Mouse (Mus musculus) inflammation-experienced regulatory T-cells, adult 6 months (primary cell): ENCODE data around the gene Inhbb. TPM values are rescaled to one million over a fixed set of nuclear protein-coding genes. Genes with fewer than 3 reads are reported as not detected.

Experiments used
- ATAC-seq: one replicate; pipeline ENCODE4 v1.8.0; 2017
- polyA plus RNA-seq, 3 experiments: library from polyadenylated mRNA; unstranded; fragments of 100-300 nt; shearing (Covaris generic); gene quantifications; one replicate each; pipeline ENCODE4 v1.2.1; 2017

The Inhbb gene
- polyA plus RNA-seq: not detected

- ATAC-seq: no peak
These were observed at the start of gene Inhbb for GRCm38 (mm10) chr1:119421576-119422421. Inhbb (minus strand) TSS chr1:119422248.

DNA sequence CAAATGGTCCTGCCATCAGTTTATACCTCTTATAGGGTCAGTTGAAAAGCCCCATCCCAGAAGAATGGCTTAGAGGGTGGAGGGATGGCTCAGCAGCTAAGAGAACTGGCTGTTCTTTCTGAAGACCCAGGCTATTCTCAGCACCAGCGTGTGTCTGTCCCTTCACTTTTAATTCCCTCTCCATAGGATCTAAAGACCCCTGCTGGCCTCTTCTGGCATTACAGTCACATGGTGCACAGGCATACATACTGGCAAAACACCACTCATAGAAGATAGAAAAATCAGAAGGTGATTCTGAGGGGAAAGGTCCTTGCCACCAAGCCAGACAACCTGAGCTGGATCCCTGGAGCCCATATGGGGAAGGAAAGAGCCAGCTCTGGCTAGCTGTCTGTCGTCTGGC is 41.3 kb upstream of the Inhbb start:
- peak; percentile 64 for ATAC-seq

DNA sequence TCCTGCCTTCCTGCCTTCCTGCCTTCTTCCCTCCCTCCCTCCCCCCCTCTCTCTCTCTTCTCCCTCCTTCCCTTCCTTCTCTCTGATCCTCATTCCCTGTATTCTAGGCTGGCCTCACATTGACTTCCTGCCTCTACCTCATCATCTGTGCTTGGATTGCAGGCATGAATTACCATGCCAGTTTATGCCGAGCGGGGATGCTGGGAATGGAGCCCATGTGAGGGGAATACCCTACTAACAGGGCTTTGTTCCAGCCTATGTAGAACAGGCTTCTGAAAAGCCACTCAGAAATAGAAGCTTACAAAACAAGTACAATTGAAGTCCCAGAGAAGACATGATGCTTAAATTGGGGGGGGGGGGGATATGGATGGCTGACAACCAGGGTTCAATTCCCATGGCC is 38.0 kb upstream of the Inhbb start:
- no peak for ATAC-seq

DNA sequence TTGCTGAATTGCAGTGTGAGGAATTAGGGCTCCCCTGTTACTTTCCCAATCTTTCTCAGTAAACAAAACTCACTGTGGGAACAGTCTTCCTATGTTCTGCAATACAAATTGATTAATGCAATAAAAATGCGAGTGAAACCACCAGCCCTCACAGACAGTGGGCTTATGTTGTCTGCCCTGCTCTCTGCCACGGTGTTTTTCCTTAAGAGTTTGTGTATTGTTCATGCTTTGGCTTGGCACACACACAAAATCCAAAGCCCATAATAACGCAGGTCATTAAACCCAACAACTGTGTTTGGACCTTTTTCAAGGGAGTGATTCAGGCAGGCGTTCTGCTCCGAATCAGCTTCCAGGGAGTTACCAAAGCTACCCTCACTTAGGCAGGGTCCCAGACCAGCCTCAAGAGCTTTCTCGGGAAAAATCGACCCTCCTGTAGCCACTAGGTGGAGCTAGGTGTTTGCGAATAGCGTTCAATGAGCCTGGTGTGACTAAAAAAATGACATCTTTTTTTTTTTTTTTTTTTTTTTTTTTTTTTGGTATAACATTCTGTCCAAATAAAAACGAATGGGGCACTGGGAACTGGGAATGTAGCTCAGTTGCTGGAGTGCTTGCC is 36.1 kb upstream of the Inhbb start:
- peak; percentile 64 for ATAC-seq

DNA sequence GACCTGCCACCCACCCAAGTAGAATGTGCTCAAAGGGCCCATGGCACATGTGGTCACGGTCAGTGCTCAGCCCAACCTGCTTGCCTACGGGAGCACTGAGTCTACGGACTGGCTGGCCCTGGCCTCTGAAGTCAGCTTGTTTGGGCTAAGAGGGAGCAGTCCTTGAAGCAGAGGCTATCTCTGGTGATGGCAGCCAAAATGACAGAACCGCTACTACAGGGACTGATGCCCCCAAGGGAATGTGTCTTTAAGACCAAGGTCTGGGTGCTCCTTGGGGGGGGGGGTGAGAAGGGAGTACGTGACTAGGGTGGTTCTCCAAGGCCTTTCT is 35.4 kb upstream of the Inhbb start:
- peak; percentile 12 for ATAC-seq

GRCm38 (mm10) chr1:119456671-119457527 is 34.9 kb upstream of the Inhbb start:
- ATAC-seq: peak; percentile 60

- ATAC-seq: no peak
These were observed 31.7 kb upstream of the Inhbb start for GRCm38 (mm10) chr1:119453731-119454130.

DNA sequence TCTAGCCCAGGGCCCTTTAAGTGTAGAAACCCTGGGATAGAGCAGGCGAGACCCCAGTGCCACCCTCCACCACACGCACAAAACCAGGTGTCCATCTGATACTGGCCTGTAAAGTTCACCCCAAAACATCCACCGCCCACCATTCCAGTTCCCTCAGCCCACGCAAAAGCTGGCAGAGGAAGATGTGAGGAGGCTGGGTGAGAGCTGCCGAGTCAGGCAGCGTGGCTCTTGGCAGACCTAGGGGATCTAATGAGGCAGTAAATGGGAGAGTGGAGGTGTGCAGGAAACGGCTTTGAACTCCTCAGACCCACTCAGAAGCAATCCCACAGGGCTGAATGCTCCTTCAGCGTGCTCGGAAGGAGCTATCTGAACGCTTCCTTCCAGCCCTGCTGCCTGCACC is 29.4 kb upstream of the Inhbb start:
- no peak for ATAC-seq

GRCm38 (mm10) chr1:119450651-119451345 is 28.8 kb upstream of the Inhbb start:
- ATAC-seq: no peak

DNA sequence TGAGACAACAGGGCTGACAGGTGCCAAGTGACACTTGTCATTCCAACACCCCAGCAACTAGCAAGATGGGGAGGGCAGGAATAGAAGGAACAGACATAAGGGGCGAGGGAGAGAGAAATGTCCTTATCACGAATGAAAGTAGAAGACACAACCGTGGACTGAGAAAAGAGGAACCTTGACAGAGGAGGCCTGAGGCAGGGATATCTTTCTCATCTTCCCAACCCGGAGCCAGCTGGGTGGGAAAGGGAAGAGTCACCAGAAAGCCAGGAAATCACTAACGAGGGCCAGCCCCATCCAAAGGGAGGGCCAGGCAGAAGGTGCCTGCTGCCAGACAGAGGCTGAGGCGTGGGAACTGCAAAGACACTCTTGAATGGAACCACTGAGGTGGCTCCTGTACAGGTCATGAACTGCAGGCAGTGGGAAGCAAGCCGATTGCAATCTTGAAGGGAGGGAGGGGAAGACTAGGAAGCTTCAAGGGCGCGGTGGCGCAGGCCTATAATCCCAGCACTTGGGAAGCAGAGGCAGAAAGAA is 24.8 kb upstream of the Inhbb start:
- no peak for ATAC-seq

DNA sequence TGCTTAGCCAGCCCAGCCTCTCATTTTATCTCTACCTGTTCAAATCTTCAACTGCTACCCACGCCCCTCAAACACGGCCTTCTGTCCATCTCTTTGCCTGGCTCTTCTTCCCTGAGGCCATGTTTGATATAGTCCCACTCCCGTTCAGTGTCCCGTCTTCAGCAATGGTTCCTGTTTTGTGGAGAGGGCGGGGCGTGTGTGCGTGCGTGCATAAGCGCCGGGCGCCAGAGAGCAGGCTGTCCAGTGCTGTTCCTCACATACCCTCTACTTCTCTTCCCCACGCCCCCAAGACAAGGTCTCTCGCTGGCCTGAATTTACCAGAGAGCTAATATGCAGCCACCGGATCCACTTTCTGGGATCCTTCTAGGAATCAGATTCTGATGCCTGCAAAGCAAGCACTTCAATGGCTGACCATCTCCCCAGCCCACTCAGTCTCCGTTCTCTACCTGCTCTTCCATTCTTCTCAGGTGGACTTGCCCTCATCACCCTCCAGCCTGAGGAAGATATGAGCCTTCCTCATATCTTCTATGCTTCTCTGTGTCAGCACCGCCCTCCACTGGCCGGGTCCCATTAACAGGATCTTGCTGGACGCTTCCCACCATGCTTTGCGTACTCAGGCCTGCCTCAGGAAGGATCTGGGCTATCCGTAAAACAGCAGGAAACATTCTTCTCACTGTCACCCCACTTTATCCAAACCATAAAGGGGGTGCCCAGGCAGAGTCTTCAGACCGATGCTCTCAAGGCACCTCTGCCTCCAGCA is 21.7 kb upstream of the Inhbb start:
- no peak for ATAC-seq

DNA sequence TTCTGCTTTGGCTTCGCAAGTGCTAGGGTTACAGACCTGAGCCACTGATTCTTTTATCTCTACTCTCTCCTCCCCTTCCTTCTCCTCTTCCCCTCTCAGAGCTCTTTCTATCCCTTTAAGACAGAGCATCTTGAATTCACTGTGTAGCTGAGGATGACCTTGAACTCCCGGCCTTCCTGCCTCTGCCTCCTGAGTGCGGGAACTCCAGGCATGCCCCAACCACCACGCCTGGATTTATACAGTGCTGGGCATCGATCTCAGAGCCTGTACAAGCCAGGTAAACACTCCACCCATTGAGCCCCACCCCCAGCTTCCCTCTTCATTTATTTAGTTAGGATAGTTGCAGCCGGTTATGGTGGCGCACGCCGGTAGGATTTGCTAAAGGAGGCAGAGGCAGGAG is 20.9 kb upstream of the Inhbb start:
- no peak for ATAC-seq

GRCm38 (mm10) chr1:119438105-119438637 is 16.1 kb upstream of the Inhbb start:
- ATAC-seq: no peak

GRCm38 (mm10) chr1:119437401-119437800 is 15.4 kb upstream of the Inhbb start:
- no peak for ATAC-seq

GRCm38 (mm10) chr1:119424141-119424860 is 2.3 kb upstream of the Inhbb start:
- no peak for ATAC-seq

GRCm38 (mm10) chr1:119423510-119423909 is 1.5 kb upstream of the Inhbb start:
- no peak for ATAC-seq

GRCm38 (mm10) chr1:119422460-119423015 is 490 bp upstream of the Inhbb start:
- ATAC-seq: no peak

DNA sequence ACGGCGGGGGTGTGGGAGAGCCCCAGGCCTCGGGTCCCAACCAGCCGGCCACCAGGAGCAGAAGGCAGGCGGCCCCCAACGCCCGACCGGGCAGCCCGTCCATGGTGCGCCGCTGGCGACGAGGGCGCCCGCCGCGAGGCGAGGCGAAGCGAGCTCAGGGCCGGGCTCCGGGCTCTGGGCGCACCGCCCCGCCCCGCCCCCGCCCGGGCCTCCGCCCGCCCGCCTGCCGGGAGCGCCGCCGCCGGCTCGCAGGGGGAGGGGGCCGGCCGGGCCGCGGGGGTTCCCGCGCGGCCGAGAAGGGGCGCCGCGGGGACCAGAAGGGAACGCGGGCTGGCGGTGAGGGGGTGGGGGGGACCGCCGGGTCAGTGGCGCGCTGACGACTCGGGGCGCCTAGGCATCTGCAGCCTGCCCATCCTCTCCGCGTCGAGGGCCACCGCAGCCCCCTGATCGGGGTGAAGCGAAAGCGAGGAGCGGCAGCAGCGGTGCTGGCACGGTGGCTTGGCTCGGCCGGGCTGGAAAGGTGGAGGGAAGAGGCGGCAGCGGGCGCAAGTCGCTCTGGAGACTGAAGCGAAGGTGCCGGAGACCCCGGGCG is 968 bp downstream of the Inhbb start:
- no peak for ATAC-seq

DNA sequence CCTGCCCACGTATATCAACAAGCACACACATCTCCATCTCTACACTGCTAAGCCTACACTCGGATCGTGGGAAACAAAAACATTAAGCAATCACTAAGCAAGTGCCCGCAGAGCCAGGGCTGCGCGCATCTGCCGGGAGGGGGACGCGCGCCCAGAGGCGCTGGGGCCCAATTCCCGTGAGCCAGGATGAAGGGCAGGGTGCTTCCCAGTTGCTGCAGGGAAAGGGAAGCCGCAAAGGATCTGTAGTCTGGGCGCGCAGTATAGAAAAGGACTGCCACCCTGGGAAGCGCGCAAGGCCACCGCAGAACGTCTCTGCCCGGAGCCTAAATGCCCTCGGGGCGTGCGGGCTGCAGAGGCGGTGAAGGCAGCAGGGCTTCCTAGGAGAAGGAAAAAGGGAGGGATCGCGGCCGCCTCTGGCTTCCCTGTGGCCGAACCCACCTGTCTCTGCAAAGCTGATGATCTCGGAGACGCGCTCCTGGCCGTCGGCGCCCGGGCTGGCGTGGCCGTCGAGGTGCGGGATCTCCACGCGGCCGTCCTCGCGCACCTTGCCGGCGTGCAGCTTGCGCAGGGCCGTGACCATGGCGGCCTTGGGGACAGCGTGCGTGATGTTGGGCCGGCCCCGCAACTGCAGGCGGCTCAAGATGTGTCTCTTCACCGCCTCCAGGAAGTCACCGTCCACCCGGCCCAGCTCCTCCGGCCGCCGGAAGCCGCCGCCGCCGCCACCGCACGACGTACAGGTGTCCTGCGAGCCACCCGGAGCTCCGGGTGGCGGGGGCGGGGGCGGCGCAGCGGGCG is 1.7 kb downstream of the Inhbb start:
- ATAC-seq: no peak
